Mouse (Mus musculus) C2C12 (cell line): ENCODE measurements at regions not wholly inside any gene's neighbourhood (a gene's known extent, or its start where the extent isn't known, plus 50 kb on each side); places are given as distances from the start of the nearest gene placed in this dataset.

Source experiments
- CEBPB ChIP-seq: IDR thresholded peaks from one replicate; pipeline ENCODE4 v1.6.1; 2011; ENCODE audit warnings: low read depth, mild to moderate bottlenecking, control low read depth, moderate library complexity
- CTCF ChIP-seq: IDR thresholded peaks from one replicate; pipeline ENCODE4 v1.5.1; 2011; ENCODE audit not compliant: control insufficient read depth, insufficient read depth, insufficient read length
- FOSL1 ChIP-seq: IDR thresholded peaks from one replicate; pipeline ENCODE4 v1.8.0; 2011; ENCODE audit warnings: mild to moderate bottlenecking, low read length; ENCODE audit not compliant: poor library complexity, insufficient read depth, severe bottlenecking
- MAX ChIP-seq: IDR thresholded peaks from one replicate; pipeline ENCODE4 v1.6.1; 2011; ENCODE audit warnings: mild to moderate bottlenecking, control low read depth
- MYOG ChIP-seq: IDR thresholded peaks from one replicate; pipeline ENCODE4 v1.6.1; 2011; ENCODE audit not compliant: control insufficient read depth, insufficient read length; ENCODE audit errors: extremely low read depth
- USF1 ChIP-seq: IDR thresholded peaks from one replicate; pipeline ENCODE4 v1.6.1; 2011; ENCODE audit warnings: low read depth, mild to moderate bottlenecking, control low read depth, moderate library complexity

GRCm38 (mm10) chr13:101527691-101528090 lies 240.3 kb downstream of the Pik3r1 start:
- TF ChIP-seq CTCF (no peak), MAX (no peak), FOSL1 (no peak), MYOG (no peak), USF1 (no peak), CEBPB (no peak)
